Mouse (Mus musculus): ENCODE results near the gene Evx1.

- TF ChIP-seq PAX5 (IDR thresholded peaks at IDR 0.05; ENCODE audit: low read length), result no peak
- TF ChIP-seq ZKSCAN1 (IDR thresholded peaks at IDR 0.05; ENCODE audit: borderline replicate concordance, low read depth, low read length), result no peak
- no peak for TF ChIP-seq ZNF384 (IDR thresholded peaks at IDR 0.05; ENCODE audit: low read depth, low read length)
- no peak for TF ChIP-seq KAT2A (IDR thresholded peaks at IDR 0.05; ENCODE audit: insufficient replicate concordance, low read length)
- no peak for TF ChIP-seq MAX (IDR thresholded peaks at IDR 0.05; ENCODE audit: low read length)
- no peak for TF ChIP-seq BHLHE40 (IDR thresholded peaks at IDR 0.05; ENCODE audit: low read depth, low read length)
- no peak for TF ChIP-seq ZC3H11A (IDR thresholded peaks at IDR 0.05; ENCODE audit: low read depth, low read length)
- TF ChIP-seq E2F4 (IDR thresholded peaks at IDR 0.05; ENCODE audit: insufficient replicate concordance, low read depth, low read length), result no peak
- TF ChIP-seq SMC3 (IDR thresholded peaks at IDR 0.05; ENCODE audit: low read depth, low read length), result no peak
Observed at GRCm38 (mm10) chr6:52290186-52290585, 23.1 kb upstream of the Evx1 start.
